Mouse (Mus musculus): Measurements from ENCODE around the gene Cnpy1.

The Cnpy1 gene

GRCm38 (mm10) chr5:28239829-28240228, 5.8 kb downstream of the Cnpy1 start:
- no peak for DNase-seq (ENCODE audit: low spot score)

GRCm38 (mm10) chr5:28238876-28239275, 6.7 kb downstream of the Cnpy1 start:
- DNase-seq (ENCODE audit: low spot score) = no peak

- no peak for DNase-seq (ENCODE audit: low spot score)
Measured at GRCm38 (mm10) chr5:28238152-28238551, 7.5 kb downstream of the Cnpy1 start.

GRCm38 (mm10) chr5:28237715-28238114, 7.9 kb downstream of the Cnpy1 start:
- no peak for DNase-seq (ENCODE audit: low spot score)

- peak; percentile 47 for DNase-seq (ENCODE audit: low spot score)
Measured at GRCm38 (mm10) chr5:28237055-28237454, 8.6 kb downstream of the Cnpy1 start.

GRCm38 (mm10) chr5:28236098-28236497, 9.5 kb downstream of the Cnpy1 start:
- no peak for DNase-seq (ENCODE audit: low spot score)

- no peak for DNase-seq (ENCODE audit: low spot score)
Measured at GRCm38 (mm10) chr5:28232101-28232500, 13.5 kb downstream of the Cnpy1 start.

GRCm38 (mm10) chr5:28219596-28219995, 26.0 kb downstream of the Cnpy1 start:
- no peak for DNase-seq (ENCODE audit: low spot score)

GRCm38 (mm10) chr5:28213441-28213840, 32.2 kb downstream of the Cnpy1 start:
- DNase-seq (ENCODE audit: low spot score) = no peak

GRCm38 (mm10) chr5:28211651-28212310, 33.8 kb downstream of the Cnpy1 start:
- DNase-seq (ENCODE audit: low spot score) = no peak

GRCm38 (mm10) chr5:28210591-28211550, 34.7 kb downstream of the Cnpy1 start:
- no peak for DNase-seq (ENCODE audit: low spot score)

GRCm38 (mm10) chr5:28209549-28210431, 35.8 kb downstream of the Cnpy1 start:
- peak; percentile 46 for DNase-seq (ENCODE audit: low spot score)

GRCm38 (mm10) chr5:28208726-28209520, 36.7 kb downstream of the Cnpy1 start:
- DNase-seq (ENCODE audit: low spot score) = no peak

GRCm38 (mm10) chr5:28207043-28207442, 38.6 kb downstream of the Cnpy1 start:
- DNase-seq (ENCODE audit: low spot score) = no peak

- DNase-seq (ENCODE audit: low spot score) = no peak
Measured at GRCm38 (mm10) chr5:28206448-28206847, 39.2 kb downstream of the Cnpy1 start.

- no peak for DNase-seq (ENCODE audit: low spot score)
Measured at GRCm38 (mm10) chr5:28204678-28205077, 40.9 kb downstream of the Cnpy1 start.

GRCm38 (mm10) chr5:28203086-28203485, 42.5 kb downstream of the Cnpy1 start:
- DNase-seq (ENCODE audit: low spot score) = no peak

- DNase-seq (ENCODE audit: low spot score) = no peak
Measured at GRCm38 (mm10) chr5:28199089-28199873, 46.3 kb downstream of the Cnpy1 start.

- DNase-seq (ENCODE audit: low spot score) = no peak
Measured at GRCm38 (mm10) chr5:28195473-28195872, 50.1 kb downstream of the Cnpy1 start.

GRCm38 (mm10) chr5:28192099-28192454, 53.5 kb downstream of the Cnpy1 start:
- DNase-seq (ENCODE audit: low spot score) = no peak
